Mouse (Mus musculus): ENCODE measurements around the gene Tubb4b. TPM values are rescaled to one million over a fixed set of nuclear protein-coding genes. Genes with fewer than 3 reads are reported as not detected.

The Tubb4b gene
- total RNA-seq, 2 experiments from 2014 or later, result 415 to 442 TPM

GRCm38 (mm10) chr2:25223681-25224491 is 616 bp downstream of the Tubb4b start:
- peak; percentile 88 for DNase-seq

GRCm38 (mm10) chr2:25221331-25221772 is 3.1 kb downstream of the Tubb4b start:
- no peak for DNase-seq

- no peak for DNase-seq
Measured at GRCm38 (mm10) chr2:25218445-25218844, 6.1 kb downstream of the Tubb4b start, which contains the start of gene Fam166a. TSS of gene Fam166a (plus strand) at chr2:25218745.

- DNase-seq, result no peak
Measured at GRCm38 (mm10) chr2:25217666-25218065, 6.8 kb downstream of the Tubb4b start.

GRCm38 (mm10) chr2:25214444-25214843 is 10.1 kb downstream of the Tubb4b start, which contains the start of gene Stpg3:
TSS of gene Stpg3 (minus strand) at chr2:25214637.
- DNase-seq, result no peak

- DNase-seq, result no peak
Measured at GRCm38 (mm10) chr2:25213266-25213865, 11.1 kb downstream of the Tubb4b start.

- DNase-seq, result peak; percentile 94
Measured at GRCm38 (mm10) chr2:25211121-25211670, 13.3 kb downstream of the Tubb4b start, which contains the start of gene Nelfb. TSS of gene Nelfb (minus strand) at chr2:25211489.

GRCm38 (mm10) chr2:25210686-25211085 is 13.8 kb downstream of the Tubb4b start:
- no peak for DNase-seq

GRCm38 (mm10) chr2:25207593-25207992 is 16.9 kb downstream of the Tubb4b start:
- DNase-seq, result no peak

- DNase-seq, result peak; percentile 50
Measured at GRCm38 (mm10) chr2:25203631-25204214, 20.8 kb downstream of the Tubb4b start.

- DNase-seq, result no peak
Measured at GRCm38 (mm10) chr2:25200631-25201030, 23.9 kb downstream of the Tubb4b start.

GRCm38 (mm10) chr2:25197946-25198345 is 26.6 kb downstream of the Tubb4b start:
- no peak for DNase-seq

GRCm38 (mm10) chr2:25197191-25197590 is 27.3 kb downstream of the Tubb4b start:
- no peak for DNase-seq

GRCm38 (mm10) chr2:25196172-25196954 is 28.1 kb downstream of the Tubb4b start, which contains the start of gene Tor4a:
TSS of gene Tor4a (minus strand) at chr2:25196886.
- peak; percentile 81 for DNase-seq

- DNase-seq, result peak; percentile 60
Measured at GRCm38 (mm10) chr2:25195211-25196156, 29.0 kb downstream of the Tubb4b start.

GRCm38 (mm10) chr2:25194486-25195171 is 29.9 kb downstream of the Tubb4b start:
- no peak for DNase-seq

GRCm38 (mm10) chr2:25194006-25194405 is 30.5 kb downstream of the Tubb4b start:
- no peak for DNase-seq

- peak; percentile 88 for DNase-seq
Measured at GRCm38 (mm10) chr2:25193330-25193770, 31.2 kb downstream of the Tubb4b start.

GRCm38 (mm10) chr2:25187841-25188240 is 36.7 kb downstream of the Tubb4b start:
- DNase-seq, result no peak

- no peak for DNase-seq
Measured at GRCm38 (mm10) chr2:25186575-25186930, 37.9 kb downstream of the Tubb4b start.
